Mouse (Mus musculus) mouse embryonic stem cell (cell line): ENCODE results near the gene Def6.

Source experiments
- in situ Hi-C, 2 experiments: fragments of 300-500 bp; cut with MboI; formaldehyde crosslinking; loops; 1 replicate in 1 of 2; 3 replicates in 1 of 2; pipeline ENCODE4 v1.14.3; 2019 to 2020; ENCODE audit warnings: low sequenced_read_pairs in 2 of 2, low pct_unique_long_range_greater_than_20kb in 1 of 2, mixed read lengths in 1 of 2; ENCODE audit not compliant: unreplicated experiment in 1 of 2

The Def6 gene

DNA sequence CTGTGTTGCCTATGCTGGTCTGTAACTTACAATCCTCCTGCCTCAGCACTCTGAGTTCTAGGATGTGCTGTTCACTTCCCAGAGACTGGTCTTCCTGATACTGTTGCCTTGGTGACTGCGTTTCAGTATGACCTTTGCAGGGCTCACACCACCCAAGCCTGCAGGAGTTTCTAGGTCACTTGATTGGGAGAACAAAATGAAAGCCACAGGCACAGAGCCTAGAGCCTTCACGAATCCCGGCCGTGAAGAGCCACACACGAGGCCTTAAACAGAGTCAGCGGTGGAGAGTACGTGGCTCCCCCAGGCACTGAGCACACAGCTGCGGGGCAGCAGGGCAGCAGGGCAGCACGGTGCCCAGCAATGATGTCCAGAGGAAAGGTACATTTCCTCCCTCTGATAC is 50.7 kb downstream of the Def6 start:
- in situ Hi-C loops: no loop called here

DNA sequence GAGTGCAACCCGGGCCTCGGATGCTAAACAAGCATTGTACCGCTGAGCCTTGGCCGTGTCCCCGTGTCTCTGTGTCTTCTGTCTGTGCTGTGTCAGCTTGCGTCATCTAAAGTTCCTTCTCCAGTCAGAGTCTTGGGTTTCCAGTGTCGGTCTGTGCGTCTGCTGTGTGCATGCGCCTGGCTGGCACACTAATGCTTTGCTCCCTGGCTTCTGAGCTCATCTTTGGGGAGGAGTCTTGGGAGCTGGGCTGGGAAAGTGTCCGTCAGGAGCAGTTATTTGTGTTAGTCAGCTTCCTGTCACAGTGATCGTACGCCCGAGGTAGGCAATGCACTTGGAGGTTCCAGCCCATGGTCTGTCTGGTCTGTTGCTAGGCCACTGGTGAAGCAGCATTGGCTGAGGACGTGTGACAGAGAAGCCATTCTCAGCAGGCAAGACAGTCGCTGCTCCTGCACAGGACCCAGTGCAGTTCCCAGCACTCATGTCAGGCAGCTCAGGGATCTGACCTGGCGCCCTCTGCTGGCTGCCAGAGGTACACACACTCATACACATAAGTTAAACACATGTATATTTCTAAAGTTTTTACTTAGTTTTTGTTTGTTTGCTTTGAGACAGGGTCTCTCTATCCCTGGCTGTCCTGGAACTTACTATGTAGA is 52.4 kb downstream of the Def6 start:
- in situ Hi-C loops: no loop called here

DNA sequence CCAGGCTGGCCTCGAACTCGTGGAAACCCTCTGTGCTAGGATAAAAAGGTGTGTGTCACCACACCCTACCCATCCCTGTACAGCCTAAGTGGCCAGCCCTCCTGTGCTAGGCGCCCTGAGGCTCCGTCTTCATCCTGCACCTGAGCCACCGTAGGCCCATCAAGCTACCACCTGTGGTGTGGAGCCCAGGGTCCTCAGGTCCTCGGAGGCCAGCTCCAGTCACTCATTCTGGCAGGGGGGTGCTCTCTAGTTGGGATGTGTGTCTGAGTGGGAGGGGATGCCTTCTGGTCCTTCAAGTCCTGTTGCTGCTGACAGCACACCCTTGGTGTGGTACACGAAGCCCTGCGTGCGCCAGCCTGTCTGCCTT is 52.9 kb downstream of the Def6 start:
- in situ Hi-C loops: no loop called here

GRCm38 (mm10) chr17:28261795-28262194 is 54.2 kb downstream of the Def6 start:
- in situ Hi-C loops: no loop called here

DNA sequence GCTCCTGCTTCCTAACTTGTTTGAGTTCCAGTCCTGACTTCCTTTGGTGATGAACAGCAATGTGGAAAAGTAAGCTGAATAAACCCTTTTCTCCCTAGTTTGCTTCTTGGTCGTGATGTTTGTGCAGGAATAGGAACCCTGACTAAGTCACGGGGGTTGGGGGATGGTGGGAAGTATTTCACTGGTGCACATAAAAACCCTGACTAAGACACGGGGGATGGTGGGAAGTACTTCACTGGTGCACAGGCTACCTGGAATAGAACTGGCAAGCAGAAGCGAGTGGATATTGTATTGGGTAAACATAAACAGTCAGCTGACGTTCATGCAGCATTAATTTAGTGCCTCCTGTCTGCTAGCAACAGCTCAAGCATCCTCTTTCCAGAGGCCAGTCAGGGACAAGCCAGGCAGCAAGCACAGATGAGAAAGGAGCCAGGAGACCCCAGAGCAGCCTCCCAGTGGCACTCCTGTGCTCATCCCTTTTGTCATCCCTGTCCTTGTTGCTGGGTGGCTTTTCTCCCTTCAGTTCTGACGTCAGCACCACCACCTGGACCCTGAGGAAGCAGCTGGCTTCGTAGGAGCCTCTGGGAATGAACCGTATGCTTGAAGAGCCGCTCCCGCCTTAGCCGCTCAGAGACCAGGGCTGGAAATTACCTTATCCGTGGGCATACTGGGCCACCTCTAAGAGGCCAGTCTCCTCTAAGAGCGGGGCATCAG is 55.8 kb downstream of the Def6 start:
- in situ Hi-C loops: no loop called here

DNA sequence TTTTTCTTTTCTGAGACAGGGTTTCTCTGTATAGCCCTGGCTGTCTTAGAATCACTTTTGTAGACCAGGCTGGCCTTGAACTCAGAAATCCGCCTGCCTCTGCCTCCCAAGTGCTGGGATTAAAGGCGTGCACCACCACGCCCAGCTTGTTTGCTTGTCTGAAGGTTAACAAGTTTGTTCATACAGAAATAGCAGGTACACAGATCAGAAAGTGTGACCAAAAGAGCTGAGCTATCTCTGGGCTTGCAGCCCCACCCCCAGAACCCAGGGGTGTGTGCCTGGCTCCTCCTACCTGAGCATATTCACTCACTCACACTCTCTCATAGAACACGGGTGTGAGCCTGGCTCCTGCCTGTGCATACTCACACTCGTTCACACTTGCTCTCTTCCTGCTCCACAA is 59.7 kb downstream of the Def6 start:
- in situ Hi-C loops: no loop called here

DNA sequence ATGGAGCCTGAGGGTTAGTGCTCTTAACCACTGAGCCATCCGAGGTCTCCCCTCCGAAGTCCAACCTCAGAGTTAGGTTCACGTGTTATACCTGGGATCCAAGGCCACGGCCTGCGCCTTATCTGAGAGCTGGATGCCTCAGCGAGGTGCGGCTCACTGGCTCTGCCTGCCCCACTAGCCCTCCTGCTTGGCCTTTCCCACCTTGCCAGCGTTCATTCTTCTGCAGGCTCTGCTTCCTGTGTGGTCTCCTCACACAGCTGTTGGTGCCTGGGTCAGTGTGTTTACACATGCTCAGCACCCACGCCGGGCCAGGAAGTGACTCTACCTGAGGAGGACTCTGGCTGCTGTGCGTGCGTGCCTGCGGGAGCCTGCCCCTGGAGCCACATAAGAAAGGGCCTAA is 62.6 kb downstream of the Def6 start:
- in situ Hi-C loops: no loop called here

DNA sequence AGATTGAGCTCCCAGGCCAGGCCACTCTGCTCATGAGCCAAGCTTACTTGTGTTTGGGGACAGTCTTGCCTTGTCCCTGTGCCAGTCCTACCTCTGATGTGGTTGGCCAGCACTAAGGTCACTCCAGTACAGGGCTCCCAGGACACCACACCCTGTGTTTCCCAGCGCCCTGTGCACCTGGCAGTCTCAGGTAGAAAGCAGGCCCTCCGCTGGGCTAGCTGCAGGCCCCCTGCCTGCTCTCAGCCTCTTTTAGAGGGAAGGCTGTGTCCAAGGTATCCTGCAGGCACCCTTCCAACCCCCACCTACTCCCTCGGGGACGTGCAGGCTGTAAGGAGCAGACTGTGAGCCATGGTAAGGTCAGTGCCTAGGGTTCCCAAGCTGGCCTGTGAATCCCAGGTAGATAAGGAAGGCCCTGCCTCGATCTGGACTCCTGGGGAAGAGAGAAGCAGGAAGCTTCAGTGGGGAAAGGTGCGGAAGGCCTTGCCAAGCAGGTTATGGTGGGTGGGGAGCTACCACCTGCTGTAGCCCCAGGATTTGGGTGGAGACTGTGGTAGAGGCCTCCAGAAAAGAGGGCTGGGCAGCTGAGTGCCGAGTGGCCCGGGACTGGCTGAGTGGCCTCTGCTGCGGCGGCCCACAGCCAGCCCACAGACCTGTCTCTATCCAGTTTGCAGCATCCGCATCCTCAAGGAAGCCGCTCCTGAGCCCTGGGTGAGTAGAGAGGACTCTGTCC is 64.1 kb downstream of the Def6 start:
- in situ Hi-C loops: no loop called here

DNA sequence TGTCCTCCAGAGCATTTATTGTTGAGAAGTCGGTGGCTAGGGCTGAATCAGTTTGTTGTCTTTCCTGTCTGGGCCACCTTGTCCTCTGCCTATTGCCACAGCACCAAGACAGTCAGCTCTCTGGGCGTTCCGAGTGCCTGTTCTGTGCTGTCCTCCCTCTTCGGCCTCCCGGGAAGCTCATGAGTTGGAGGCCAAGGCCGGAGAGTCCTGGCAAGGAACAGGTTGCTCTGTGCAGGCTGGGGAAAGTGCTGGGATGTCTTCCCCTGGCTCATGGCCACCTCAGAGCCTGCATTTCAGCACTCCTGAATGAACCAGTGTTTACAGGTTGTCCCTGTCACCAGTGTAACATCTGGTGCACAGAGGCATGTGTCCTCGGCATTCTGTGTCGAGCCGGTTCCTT is 64.7 kb downstream of the Def6 start:
- in situ Hi-C loops: no loop called here

DNA sequence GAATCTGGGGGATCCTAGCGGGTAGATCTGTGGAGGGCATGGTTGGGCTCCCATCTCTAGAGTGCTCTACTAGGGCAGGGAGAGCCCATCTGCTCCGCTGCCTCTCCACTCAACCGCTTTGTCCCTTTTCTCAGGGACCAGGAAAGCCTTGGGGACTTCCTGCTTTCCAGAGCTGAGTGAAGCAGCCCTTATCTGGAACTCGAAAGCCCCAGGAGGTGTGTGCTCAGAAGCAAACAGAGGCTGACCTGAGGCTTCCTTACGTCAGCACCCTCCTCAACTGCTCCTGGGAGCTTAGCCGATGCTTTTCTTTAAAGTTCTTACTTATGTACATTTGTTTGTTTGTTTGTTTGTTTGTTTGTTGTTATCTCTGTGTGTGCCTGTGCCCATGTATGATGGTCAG is 65.3 kb downstream of the Def6 start:
- in situ Hi-C loops: no loop called here

DNA sequence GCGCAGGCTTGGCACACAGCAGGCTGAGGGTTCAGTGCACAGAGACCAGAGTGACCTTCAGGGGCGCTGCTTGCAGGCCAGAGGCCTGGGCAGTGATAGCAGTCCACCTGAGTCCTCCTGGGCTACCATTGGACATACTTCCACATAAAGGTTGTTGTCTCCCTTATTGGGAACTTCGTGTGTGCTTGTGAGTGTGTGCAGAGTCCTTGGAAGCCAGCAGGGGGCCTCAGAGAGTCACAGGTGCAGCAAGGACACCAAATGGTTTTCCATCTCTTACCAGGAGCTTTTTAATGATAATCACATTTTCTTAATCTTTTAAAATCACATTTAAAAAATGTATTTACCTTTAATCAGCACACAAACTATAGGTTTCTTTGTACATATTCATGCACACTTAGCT is 67.2 kb downstream of the Def6 start:
- in situ Hi-C loops: no loop called here

- in situ Hi-C loops: no loop called here
Measured at GRCm38 (mm10) chr17:28277226-28277625, 69.6 kb downstream of the Def6 start.

GRCm38 (mm10) chr17:28277721-28278120 is 70.1 kb downstream of the Def6 start:
- in situ Hi-C loops: no loop called here

DNA sequence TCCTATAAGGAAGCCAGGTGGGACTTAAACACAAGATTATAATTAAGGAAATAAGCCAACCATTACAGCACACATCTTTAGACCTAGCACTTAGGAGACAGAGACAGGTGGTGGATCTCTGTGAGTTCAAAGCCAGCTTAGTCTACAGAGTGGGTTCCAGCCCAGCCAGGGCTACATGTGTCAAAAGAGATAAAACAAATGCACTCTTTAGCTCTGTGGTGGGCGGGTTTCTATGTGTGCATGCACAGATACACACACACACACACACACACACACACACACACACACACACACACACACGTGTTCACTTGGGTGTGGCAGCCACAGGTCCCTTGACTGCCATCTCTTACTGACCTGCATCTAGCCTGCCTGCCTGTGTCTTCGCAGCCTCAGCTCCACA is 70.6 kb downstream of the Def6 start:
- in situ Hi-C loops: no loop called here
